Mouse (Mus musculus): ENCODE data around the gene Usp44.

GRCm38 (mm10) chr10:93812774-93813415 lies 18.5 kb upstream of the Usp44 start:
- TF ChIP-seq CTCF (IDR thresholded peaks at IDR 0.05; ENCODE audit: control insufficient read depth, insufficient read depth, low read length) (peak; percentile 66), POLR2A (IDR thresholded peaks at IDR 0.05; ENCODE audit: borderline replicate concordance, control insufficient read depth, low read depth, low read length) (no peak)

Data from bone marrow, adult 2 months (tissue).